Mouse (Mus musculus): Measurements from ENCODE around the gene Olfr465-ps1. TPM values are rescaled to one million over a fixed set of nuclear protein-coding genes. Genes with fewer than 3 reads are reported as not detected.

Gene Olfr465-ps1
- total RNA-seq, 2 experiments from 2014 or later: not detected

Other genes starting within 250 kb of the Olfr465-ps1 start
- gene Cntnap3, start 234.1 kb upstream of the Olfr465-ps1 start, total RNA-seq (2021): 1 to 10 TPM; 8.3 to 9.3 TPM
- gene Spata31, start 220.7 kb upstream of the Olfr465-ps1 start, total RNA-seq (2021): not detected
- not detected for gene Spata31d1c, start 105.0 kb upstream of the Olfr465-ps1 start, total RNA-seq (2021)
- gene Prss47, start 85.3 kb upstream of the Olfr465-ps1 start, total RNA-seq (2021): not detected
- 10 to 100 TPM; 38.3 to 42.3 TPM for gene Mfsd14b, start 25.1 kb upstream of the Olfr465-ps1 start, total RNA-seq (2021)
- gene Olfr466, start 12.2 kb downstream of the Olfr465-ps1 start, total RNA-seq (2021): not detected
- not detected for gene Nlrp4f, start 67.9 kb downstream of the Olfr465-ps1 start, total RNA-seq (2021)
- 1 to 10 TPM in 1 of 2 experiments, under 1 TPM in 1; 0.59 to 1.1 TPM for gene Gm10775, start 121.5 kb downstream of the Olfr465-ps1 start, total RNA-seq (2021)
- gene Zfp369, start 140.7 kb downstream of the Olfr465-ps1 start, total RNA-seq (2021): 10 to 100 TPM; 60.2 to 60.7 TPM

Data from left cerebral cortex, postnatal 14 days (tissue).